Mouse (Mus musculus): ENCODE data around the gene Arpp21.

DNA sequence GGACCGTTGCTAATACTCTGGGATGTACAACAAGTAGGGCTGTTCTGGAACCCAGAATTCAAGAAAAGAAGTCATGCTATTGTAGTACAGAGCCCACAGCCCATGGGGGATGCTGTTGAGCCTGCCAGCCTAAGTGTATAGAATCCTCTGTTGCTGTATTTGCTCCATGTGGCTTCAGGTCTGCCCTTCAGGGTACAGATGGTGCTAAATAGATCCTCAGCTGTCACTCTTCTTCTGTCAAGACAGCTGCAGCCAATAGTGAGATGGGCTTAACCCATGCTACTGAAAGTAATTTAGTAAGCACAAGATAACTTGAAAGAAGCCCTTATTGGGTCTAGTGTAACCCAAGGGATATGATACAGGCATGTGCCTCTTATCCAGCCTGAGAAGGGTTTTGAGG, 195.2 kb downstream of the Arpp21 start:
- TF ChIP-seq CHD2 (IDR thresholded peaks at IDR 0.05; ENCODE audit: low read depth, low read length) (no peak), ZNF384 (IDR thresholded peaks at IDR 0.05; ENCODE audit: low read depth, low read length) (no peak), ZC3H11A (IDR thresholded peaks at IDR 0.05; ENCODE audit: borderline replicate concordance, low read depth, low read length) (no peak)
